Mouse (Mus musculus) CH12.LX (cell line): ENCODE measurements around the gene Fzd5.

Experiments
- CHD1 ChIP-seq: IDR thresholded peaks from 2 replicates; pipeline ENCODE4 v1.6.1; 2012; ENCODE audit warnings: low read depth, low read length, improper control_type of control experiment, inconsistent platforms
- CHD2 ChIP-seq: IDR thresholded peaks from 2 replicates; pipeline ENCODE4 v1.6.1; 2011; ENCODE audit warnings: low read length, improper control_type of control experiment
- CTCF ChIP-seq, 2 experiments: IDR thresholded peaks in 1 of 2; conservative IDR thresholded peaks in 1 of 2; 2 replicates each; pipeline ENCODE4 v1.5.1; 2011 to 2012; ENCODE audit warnings: low read depth in 2 of 2, low read length in 2 of 2, improper control_type of control experiment in 1 of 2, inconsistent platforms in 1 of 2, mild to moderate bottlenecking in 1 of 2, moderate library complexity in 1 of 2
- EP300 ChIP-seq: IDR thresholded peaks from 2 replicates; pipeline ENCODE4 v1.6.1; 2011; ENCODE audit warnings: low read length, improper control_type of control experiment
- MAFK ChIP-seq: IDR thresholded peaks from 2 replicates; pipeline ENCODE4 v1.6.1; 2011; ENCODE audit warnings: low read length, improper control_type of control experiment; ENCODE audit not compliant: insufficient replicate concordance
- MEF2A ChIP-seq: IDR thresholded peaks from 2 replicates; pipeline ENCODE4 v1.6.1; 2014; ENCODE audit warnings: low read depth, mild to moderate bottlenecking, inconsistent platforms, low read length, improper control_type of control experiment, borderline replicate concordance
- POLR2A ChIP-seq: IDR thresholded peaks from 2 replicates; pipeline ENCODE4 v1.6.1; 2011; ENCODE audit warnings: low read depth, mild to moderate bottlenecking, improper control_type of control experiment, low read length
- ZNF384 ChIP-seq: IDR thresholded peaks from 2 replicates; pipeline ENCODE4 v1.6.1; 2012; ENCODE audit warnings: low read depth, low read length, improper control_type of control experiment, inconsistent platforms

- TF ChIP-seq CTCF (conservative IDR thresholded peaks at IDR 0.05 in 1 of 2, IDR thresholded peaks at IDR 0.05 in 1 of 2; ENCODE audit: low read depth in 2 of 2, low read length in 2 of 2) (no peak), EP300 (no peak), POLR2A (no peak), MEF2A (no peak), MAFK (no peak), CHD2 (no peak), CHD1 (no peak), ZNF384 (no peak)
These were observed 41.9 kb upstream of the Fzd5 start for GRCm38 (mm10) chr1:64779415-64779814.
